Mouse (Mus musculus) lung, postnatal 10 days (tissue): ENCODE data around the gene Hist1h2af.
A peak's percentile ranks its signal among the peaks of the same experiment; 100 is the strongest.

ENCODE experiments used
- DNase-seq: peaks from one replicate; pipeline ENCODE4 v3.0.0; 2021

Gene Hist1h2af

DNA sequence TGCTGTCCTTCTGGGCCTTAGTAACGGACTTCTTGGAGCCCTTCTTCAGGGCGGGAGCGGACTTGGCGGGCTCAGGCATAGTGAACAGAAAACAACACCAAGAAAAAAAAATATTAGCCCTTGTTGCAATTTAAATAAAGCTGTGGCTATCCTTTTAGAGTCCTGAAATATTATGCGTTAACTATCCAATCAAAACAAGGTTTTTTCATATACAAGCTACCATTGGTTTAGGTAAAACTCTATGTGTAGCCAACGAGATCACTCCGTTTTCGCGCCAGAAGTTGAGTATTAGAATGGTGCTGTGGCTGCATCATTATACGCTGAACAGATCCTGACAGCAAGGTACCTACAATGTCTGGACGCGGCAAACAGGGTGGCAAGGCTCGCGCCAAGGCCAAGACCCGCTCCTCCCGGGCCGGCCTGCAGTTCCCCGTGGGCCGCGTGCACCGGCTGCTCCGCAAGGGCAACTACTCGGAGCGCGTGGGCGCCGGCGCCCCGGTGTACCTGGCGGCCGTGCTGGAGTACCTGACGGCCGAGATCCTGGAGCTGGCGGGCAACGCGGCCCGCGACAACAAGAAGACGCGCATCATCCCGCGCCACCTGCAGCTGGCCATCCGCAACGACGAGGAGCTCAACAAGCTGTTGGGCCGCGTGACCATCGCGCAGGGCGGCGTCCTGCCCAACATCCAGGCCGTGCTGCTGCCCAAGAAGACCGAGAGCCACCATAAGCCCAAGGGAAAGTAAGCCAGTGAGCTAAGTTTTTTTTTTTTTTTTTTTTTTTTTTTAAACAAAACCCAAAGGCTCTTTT lies at the start of gene Hist1h2af:
Gene Hist1h2af (plus strand): TSS at position 347 of the 808 bp plus-strand sequence.
- DNase-seq: peak; percentile 80

DNA sequence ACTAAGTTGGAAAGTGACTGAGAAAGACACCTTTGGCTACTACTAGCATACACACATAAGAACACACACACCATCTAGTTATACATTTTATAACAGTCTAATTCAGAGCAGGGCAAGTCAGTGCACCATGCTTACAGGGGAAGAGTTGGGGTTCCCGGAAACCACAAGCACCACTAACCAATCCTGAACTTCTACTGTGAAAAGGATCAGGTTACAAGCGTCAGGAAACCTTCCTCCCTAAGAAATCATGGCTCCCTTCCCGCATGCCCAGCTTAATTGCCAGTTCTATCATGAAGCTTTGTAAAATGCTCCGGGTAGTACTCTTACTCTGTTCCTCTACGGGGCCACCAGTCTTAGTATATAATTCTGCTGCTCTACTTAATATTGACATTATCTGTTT lies 48.4 kb upstream of the Hist1h2af start:
- DNase-seq: no peak

DNA sequence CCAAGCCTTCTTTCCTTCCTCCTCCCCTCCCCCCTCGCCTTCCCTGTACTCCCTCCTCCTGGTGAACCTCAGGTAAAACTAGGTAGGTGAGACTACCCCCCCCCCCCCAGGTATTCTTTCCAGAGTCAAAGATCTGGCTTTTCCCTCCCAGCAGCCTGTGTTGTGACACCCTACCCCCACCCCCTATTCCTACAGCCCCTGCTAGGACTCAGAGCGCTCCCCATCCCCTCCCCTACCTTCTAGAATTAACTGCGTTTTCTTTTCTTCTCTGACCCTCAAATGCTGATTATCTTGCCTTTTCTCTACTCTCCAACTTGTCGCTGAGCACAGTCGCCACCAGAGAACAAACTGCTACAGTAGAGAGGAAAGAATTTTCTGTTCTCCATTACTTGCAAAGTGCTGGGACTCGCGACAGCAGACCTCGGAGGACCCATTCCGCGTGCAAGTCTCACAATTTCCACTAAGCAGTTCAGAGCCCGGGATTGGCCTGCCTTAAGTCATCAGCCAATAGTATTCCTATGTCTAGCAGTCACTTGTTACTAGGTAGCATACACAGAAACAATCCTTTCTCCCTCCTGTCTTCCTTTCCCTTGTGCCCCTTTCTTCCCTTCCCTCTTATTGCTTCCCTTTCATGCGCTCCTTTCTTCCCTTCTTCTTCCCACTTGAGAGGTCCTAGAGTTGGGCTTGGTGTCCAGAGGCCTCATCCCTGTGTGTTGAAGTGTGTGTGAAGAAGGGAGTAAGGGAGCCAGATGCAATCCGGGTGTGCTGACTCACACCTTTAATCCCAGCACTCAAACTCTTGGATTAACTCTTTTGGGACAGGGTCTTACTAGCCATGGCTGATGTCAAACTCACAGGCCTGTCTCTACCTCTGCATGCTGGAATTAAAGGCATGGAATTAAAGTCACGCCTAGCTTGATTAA lies 45.0 kb upstream of the Hist1h2af start, which contains the start of gene Btn2a2:
Gene Btn2a2 (minus strand): TSS at position 458 of the 923 bp plus-strand sequence.
- DNase-seq: peak; percentile 74

DNA sequence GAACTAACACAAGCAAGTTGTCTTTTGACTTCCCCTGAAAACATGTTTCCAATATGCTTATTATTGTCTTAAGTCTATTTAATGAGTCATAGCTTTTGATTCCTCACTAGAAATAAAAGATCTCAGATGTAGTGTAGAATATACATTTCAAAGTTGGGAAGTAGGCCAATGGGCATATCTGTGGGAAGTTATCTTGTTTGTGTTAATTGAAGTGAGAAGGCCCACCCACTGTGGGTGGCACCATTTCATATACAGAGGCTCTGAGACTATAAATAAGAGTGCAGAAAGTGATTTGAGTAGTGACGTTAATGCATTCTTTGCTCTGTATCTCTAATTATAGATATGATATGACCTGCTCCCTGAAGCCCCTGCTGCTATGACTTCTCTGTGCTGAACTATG lies 42.8 kb upstream of the Hist1h2af start:
- no peak for DNase-seq

DNA sequence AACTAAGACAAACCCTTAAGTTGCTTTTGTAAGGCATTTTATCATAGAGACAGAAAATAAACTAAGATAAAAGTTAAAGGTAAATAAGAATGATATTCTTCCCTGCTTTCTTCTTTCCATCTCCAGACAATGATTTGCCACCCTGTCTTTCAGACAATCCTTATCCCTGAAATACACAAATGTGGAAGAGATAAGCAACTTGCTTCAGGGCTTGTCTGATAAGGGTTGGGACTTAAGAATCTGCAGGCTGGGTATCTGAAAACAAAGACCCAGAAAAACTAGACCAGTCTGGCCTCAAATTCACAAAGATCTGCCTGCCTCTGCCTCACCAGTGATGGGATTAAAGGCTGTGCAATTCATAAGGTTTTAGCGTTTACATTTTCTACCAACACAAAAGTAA lies 42.4 kb upstream of the Hist1h2af start:
- no peak for DNase-seq

DNA sequence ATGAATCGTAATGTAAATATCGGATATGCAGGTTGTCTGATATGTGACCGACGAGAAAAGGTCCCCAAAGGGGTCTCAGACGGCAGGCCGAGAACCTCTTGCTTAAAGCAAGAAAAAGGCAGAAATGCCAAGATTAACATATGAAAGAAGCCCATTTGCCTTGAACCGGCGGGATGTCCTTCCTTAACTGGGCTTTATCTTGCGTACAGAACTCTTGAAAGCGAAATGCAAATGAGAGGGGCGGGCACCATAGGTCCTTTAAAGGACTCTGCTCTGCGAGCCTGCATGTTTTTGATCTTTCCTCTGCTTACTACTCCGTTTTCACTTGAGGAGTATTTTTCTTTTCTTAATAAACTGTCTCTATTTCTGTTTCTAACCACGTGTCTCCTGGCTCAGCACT lies 41.7 kb upstream of the Hist1h2af start:
- DNase-seq: no peak

DNA sequence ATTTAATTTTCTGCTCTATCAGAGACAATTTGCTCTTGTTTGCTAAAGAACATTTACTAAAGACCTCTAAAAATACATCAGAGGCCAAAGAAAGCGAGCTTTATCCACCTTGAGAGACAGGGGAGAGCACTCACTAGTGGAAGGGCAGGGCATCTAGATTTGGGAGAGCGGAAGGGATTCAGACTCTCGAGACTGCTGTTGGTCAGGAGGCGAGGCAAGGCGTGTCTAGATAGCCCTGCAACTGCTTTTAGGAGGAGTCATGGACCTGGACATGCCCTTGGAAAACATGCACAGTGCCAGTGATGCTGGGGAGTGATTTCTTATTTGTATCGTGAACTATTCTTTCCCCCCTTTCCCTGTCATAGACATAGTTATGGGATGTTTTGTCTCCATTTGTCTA lies 38.2 kb upstream of the Hist1h2af start:
- DNase-seq: no peak

DNA sequence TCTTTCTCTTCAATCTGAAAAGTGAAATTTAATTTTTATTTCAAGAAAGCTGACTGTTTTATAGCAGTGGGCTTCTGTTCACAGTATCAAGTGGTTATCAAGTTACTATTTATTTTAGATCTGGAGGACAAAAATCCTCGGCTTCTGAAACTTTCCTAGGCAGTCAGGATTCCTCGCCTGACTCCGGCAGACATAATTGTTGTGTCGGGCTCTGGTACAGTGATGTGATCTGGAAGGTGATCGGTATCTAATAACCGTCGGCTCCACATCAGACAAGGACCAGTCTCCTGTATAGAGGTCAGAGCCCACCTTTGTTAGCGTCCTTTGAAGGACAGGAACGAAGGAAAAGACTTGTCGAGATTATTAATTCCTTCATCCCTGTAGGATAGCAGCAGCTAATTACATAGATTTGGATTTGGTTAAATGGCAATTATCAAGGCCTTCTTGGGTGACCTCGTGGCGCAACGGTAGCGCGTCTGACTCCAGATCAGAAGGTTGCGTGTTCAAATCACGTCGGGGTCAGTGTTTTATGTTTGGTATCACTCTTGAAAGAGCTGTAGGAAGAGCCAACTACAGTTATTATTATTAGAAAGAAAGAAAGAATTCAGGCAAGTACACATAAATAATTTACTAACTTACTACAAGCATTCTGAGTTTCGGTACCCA lies 35.9 kb upstream of the Hist1h2af start:
- DNase-seq: no peak

DNA sequence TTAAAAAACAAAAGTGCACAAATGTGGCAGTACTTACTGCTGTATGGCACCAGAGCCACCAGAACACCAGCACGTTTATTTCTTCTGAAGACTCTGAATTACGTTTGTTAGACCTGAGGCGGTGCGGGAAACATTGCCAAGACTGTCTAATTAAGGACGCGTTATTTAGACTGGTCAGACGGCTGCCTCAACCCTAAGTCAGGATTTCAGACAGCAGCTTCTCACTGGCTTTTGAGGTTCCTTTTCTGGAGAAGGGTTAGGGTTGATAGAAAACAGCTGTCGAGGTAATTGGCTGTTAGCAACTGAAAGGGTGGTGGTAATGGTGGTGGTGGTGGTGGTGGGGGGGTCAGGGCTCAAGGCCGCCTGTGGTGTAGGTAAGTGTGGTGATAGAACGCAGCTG lies 35.1 kb upstream of the Hist1h2af start:
- peak; percentile 26 for DNase-seq

DNA sequence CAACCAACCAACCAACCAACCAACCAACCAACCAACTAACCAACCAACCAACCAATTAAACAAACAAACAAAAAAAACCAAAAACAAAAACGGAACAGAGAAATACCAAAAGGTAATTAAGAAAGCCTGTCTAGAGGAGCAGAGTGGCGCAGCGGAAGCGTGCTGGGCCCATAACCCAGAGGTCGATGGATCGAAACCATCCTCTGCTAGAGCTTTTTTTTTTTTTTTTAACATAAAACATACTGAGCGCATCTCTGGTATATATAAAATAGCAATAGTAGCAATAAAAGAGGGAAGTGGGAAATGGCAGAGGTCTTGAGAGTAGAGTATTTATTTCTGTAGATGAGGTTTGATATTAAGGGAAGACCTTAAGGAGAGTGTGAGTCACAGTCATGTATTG lies 33.8 kb upstream of the Hist1h2af start:
- DNase-seq: no peak

DNA sequence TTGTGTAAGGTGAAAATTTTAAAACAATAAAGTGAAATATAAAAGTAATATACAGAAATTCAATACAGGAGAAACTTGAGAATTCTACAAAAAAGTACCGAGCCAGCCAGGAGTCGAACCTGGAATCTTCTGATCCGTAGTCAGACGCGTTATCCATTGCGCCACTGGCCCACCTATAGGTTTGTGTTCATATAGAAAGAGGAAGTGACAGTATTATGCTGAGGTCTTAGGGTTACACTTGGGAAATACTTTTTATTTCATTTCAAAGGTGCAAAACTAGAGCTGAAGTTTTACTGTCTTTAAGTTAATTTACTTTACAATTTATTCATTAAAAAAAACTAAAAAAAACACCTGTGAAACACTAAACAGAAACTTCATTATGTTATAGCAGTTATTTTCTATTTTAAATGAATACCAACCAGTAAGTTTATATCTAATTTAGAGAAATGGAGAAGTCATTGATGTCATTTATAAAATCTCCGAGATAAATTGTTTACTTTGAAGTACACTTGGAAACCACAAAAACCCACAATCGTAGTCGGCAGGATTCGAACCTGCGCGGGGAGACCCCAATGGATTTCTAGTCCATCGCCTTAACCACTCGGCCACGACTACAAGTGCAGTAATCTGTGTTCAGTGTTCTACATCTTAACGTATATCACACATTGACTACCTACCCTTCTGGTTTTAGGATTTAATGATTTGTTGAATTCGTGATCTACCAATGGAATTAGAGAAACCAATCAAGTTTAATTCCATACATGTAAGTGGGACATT lies 33.1 kb upstream of the Hist1h2af start:
- peak; percentile 41 for DNase-seq

DNA sequence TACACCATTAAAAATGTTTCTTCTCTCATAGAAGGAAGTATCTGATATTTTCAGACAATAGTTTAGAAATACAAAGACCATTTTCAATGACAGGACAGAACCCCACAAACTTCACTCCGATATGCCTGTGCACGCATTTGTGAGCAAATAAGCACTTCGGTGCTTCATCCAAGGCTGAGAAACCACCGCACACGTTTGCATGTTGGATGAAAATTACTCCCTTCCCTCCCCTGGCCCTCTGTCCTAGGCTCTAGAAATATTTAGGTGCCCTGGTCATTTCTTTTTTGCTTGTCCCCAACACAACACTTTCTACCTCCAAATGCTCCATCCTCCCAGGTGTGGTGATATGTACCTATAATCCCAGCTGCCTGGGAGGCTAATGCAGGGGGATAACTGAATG lies 32.2 kb upstream of the Hist1h2af start:
- no peak for DNase-seq

DNA sequence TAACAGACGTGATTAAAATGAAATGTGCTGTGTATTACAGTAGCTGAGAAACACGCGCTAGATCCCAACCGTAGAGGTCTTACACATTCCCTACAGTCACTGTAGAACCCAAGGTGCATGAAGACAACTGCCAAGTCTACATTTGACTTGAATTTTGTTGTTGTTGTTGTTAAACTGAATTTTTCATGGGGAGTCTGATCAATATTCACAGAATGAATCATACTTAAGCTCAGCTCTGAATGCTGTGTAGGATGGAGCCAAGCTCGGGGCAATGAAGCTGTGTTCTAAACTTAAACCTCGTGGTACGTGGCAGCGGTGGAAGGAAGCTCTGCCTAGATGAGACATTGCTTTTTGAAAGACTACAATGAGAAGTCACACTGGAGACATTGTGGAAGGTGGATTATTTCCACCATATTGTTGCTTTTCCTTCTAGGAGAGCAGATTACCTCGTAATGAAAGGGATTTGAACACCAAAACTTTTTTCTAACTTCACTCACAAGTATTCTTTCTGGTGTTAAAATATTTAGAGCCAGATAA lies 31.6 kb upstream of the Hist1h2af start:
- no peak for DNase-seq

DNA sequence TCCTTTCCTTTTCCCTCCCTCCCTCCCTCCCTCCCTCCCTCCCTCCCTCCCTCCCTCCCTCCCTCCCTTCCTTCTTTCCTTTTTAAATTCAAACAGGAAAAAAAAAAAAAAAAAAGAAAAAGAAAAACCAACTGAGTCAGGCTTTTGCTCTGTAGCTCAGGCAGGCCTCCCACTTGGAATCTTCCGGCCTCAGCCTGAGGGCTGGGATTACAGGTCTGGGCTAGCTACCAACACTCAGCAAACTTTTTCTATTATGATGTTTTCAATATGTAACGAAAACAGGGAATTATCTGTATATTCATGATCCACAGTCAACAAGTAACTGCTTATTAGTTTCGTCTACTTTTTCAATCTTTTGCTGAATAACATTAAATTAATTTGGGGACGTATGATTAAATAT lies 30.8 kb upstream of the Hist1h2af start:
- DNase-seq: no peak

DNA sequence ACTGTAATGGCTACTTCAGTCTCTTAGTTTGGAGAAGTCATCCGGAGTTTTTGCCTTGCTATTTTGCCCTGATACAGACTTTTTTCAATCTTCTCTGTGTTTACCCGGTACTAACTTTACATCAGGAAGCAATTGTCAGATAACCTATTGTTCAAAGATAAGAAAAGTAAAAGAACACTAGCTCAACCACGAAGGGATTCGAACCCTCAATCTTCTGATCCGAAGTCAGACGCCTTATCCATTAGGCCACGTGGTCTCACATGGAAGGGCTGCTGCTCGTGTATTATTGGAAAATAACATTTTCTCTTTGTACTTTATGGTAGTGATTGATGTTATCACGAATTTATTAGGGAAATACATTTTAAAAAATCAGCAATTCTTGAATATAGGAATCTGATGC lies 29.9 kb upstream of the Hist1h2af start:
- peak; percentile 49 for DNase-seq

DNA sequence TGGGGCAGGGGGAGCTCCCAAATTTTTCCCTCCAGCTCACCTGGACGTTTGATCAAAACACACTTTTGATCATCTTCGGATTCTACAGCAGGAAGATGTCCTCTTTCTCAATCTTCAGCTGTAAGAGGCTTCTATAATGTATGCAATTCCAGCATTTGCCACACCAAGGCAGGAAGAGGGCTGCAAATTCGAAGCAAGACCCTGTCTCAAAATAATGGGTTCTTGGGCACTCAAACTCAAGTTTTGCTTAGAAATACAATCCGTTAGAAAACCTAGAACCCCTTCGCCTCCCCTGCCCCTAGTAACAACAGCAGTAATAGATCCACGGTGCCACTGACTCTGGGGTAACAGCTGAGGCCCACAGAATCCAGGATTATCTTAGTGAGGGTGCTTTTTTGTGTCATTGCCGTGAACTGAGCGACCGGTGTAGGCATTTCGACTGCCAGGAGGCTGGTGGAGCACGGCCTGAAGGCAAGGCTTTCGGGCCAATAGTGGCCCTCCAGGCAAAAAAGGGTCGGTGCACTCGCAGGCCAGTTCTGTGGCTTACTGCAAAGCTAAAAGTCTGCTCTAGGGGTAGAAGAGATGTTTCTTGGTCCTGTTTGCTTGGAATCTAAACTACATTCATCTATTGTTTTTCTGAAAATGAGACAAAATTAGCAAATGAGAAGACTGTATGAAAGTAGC lies 27.9 kb upstream of the Hist1h2af start:
- no peak for DNase-seq

DNA sequence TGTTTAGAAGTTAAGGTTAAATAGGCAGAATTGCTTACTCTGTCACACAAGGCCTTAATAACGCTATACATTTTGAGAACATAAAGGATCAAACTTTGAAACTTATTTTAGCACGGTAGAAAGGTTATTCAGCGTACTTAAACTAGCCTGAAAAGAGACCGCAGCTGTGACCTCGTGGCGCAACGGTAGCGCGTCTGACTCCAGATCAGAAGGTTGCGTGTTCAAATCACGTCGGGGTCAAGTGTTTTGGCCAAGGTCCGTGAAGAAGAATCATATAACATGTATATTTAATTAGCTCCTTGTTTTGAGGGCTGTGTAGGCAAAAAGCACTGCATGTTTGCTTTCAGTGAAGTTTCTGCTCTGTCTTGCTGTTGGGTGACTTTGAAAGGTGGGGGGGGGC lies 27.4 kb upstream of the Hist1h2af start:
- DNase-seq: peak; percentile 30

DNA sequence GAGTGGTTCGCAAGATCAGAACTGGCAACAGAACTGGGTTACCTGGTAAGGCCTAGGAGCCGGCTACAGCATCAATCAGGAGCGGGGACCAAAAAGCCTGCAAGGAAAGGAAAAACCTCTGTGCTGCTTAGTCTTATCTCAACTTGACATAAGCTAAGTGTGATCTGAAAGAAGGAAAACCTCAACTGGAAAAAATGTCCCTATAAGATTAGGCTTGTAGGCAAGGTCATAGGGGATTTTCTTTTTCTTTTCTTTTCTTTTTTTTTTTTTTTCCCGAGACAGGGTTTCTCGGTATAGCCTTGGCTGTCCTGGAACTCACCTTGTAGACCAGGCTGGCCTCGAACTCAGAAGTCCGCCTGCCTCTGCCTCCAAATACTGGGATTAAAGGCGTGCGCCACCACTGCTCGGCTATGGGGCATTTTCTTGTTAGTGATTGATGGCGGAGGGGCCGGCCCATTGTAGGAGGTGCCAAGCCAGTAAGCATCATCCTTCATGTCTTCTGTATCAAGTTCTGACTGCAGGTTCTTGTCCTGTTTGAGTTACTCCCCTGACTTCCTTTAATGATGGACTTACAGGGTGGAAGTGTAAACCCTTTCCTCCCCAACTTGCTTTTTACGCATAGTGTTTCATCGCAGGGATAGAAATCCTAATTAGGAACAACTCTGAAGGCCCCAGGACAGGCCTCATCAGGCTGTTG lies 26.7 kb upstream of the Hist1h2af start:
- DNase-seq: no peak

DNA sequence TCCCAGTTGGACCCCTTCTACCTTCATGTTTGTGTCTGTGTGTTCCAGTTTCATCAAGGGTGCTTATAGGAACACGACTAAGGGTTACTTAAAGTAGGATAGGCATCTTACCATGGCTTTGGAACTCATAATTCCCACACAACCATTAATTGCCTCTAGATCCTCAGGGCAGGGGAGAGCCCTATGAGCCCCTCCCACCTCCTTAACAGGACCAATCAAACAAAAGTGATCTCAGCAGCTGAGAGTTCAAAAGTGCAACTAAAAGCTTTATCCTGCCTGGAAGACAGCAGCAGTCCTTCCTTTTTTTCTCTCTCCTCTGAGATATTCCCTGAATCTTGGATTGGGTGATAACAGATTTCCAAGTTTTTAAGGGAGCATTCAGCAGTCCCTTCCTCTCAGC lies 23.6 kb upstream of the Hist1h2af start:
- no peak for DNase-seq

DNA sequence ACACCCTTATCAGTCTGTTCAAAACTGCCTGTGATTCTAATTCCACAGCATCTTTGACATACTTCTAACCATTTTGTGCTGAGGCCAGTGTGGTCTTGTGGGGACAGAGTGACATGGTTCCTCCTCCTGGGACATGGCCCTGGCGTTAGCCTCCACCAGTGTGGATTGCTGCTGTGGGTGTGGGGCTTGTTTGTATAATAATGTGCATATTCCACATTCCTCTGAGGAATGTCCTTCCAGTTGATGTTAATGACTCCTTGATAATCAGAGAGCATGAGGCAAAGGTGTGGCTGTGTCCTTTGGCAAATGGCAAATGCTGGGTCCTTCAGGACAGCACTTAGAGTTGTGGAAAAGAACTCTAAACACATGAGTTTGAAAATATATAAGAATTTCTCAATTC lies 20.2 kb upstream of the Hist1h2af start:
- no peak for DNase-seq

DNA sequence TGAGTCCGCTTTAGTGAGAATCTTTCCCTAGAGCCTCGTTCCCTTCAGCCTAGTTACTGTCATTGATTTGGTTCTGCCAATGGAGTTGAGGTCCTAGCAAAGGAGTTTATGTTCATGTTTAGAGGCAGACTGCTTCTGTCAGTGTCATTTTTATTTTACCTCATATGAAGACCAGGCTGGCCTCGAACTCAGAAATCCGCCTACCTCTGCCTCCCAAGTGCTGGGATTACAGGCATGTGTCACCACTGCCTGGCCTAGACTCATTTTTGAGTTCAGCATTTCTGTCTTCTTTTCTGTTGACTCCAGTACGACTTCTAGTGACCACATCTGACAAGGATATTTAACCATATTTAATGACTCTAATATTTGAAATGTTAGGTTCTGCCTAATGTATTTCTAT lies 18.4 kb upstream of the Hist1h2af start:
- DNase-seq: no peak
